Mouse (Mus musculus): Measurements from ENCODE around the gene Bmp2k.
A peak's percentile ranks its signal among the peaks of the same experiment; 100 is the strongest.

DNA sequence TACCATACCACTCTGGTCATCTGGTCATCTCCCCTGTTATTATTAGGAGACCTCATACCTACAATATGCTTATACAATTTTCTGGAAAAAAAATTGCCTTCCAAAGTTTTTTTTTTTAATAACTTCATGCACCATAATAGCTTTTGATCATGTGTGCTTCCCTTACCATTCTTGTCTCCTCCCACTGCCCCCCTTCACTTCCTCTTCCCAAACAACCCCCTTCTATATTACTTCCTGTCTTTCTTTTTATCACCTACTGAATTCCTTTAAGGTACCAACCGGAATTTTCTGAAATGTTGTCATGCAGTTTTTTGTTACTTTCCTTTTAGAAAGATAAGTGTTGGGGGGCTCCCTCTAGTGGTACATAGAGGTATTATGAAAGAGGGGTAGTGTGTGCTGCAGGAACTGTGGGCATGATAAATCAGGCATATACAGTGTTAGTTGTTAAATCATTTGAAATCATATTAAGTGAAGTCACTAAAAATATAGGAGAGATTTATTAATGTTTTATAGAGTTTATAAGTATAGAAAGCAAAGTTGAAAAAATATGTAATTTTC lies 58.1 kb downstream of the Bmp2k start:
- peak; percentile 79 for TF ChIP-seq CTCF (IDR thresholded peaks at IDR 0.05)
- TF ChIP-seq EP300 (IDR thresholded peaks at IDR 0.05) = no peak

Data from lung, postnatal 0 days (tissue).